Mouse (Mus musculus) limb, embryonic 12.5 days (tissue): Measurements from ENCODE around the gene Zfp771. TPM values are rescaled to one million over a fixed set of nuclear protein-coding genes. Genes with fewer than 3 reads are reported as not detected.

Experiments
- ATAC-seq: fragments of 200-750 bp; cut with Nextera tagmentation; 2 replicates; pipeline ENCODE4 v1.8.0; 2017; ENCODE audit warnings: low read depth, moderate TSS enrichment; ENCODE audit not compliant: insufficient number of reproducible peaks, insufficient read depth, low FRiP score, low TSS enrichment
- H3K27ac ChIP-seq: fragments of 300-500 bp; sonication (generic); 2 replicates; pipeline ENCODE4 v1.5.1; 2016; ENCODE audit warnings: mild to moderate bottlenecking, moderate library complexity
- H3K27me3 ChIP-seq: fragments of 300-500 bp; sonication (generic); 2 replicates; pipeline ENCODE4 v1.6.1; 2016; ENCODE audit warnings: mild to moderate bottlenecking, moderate library complexity
- H3K36me3 ChIP-seq: fragments of 300-500 bp; sonication (generic); 2 replicates; pipeline ENCODE4 v1.6.1; 2016; ENCODE audit warnings: mild to moderate bottlenecking, moderate library complexity
- H3K4me1 ChIP-seq: fragments of 300-500 bp; sonication (generic); replicated peaks from 2 replicates; pipeline ENCODE4 v1.6.1; 2016
- H3K4me2 ChIP-seq: fragments of 300-500 bp; sonication (generic); 2 replicates; pipeline ENCODE4 v1.6.1; 2016; ENCODE audit warnings: mild to moderate bottlenecking, moderate library complexity
- H3K4me3 ChIP-seq: fragments of 300-500 bp; sonication (generic); replicated peaks from 2 replicates; pipeline ENCODE4 v1.5.1; 2016; ENCODE audit warnings: mild to moderate bottlenecking
- H3K9ac ChIP-seq: fragments of 300-500 bp; sonication (generic); replicated peaks from 2 replicates; pipeline ENCODE4 v1.6.1; 2016; ENCODE audit warnings: mild to moderate bottlenecking, moderate library complexity
- H3K9me3 ChIP-seq: fragments of 300-500 bp; sonication (generic); 2 replicates; pipeline ENCODE4 v1.6.1; 2016; ENCODE audit warnings: mild to moderate bottlenecking, moderate library complexity
- WGBS: fragments of 180-500 bp; shearing (Covaris S2); methylation state at CpG from one replicate; pipeline ENCODE4 v1.1.7; 2016; 5-methylcytosine and 5-hydroxymethylcytosine counted together
- polyA plus RNA-seq: library from polyadenylated mRNA; unstranded; fragments of >200 nt; fragmentation: Nextera tagmentation; extraction: Ambion mirVana; gene quantifications from 2 replicates; pipeline ENCODE4 v1.2.1, GENCODE M21; 2016

The Zfp771 gene
- polyA plus RNA-seq, 1 experiment from 2014 or later, result 84.1 TPM

- H3K4me1 ChIP-seq, result peaks cover 22% of the 10 kb centered on the region
- H3K27me3 ChIP-seq, result no peaks in the 10 kb centered on the region
- peak overlapping the region; percentile 77 for H3K9ac ChIP-seq
- H3K4me2 ChIP-seq, result peak overlapping the region; percentile 87
- peak overlapping the region; percentile 92; the same call in 1 of the 2 replicates for H3K27ac ChIP-seq
- H3K4me3 ChIP-seq, result peak overlapping the region; percentile 51
- no peak for ATAC-seq
- peaks cover 40% of the 10 kb centered on the region for H3K36me3 ChIP-seq
- 16% methylated on average over 4 of the region's 4 CpGs for WGBS
- H3K9me3 ChIP-seq, result no peaks in the 10 kb centered on the region
These were observed 10.9 kb downstream of the Zfp771 start for GRCm38 (mm10) chr7:127255008-127255407.

GRCm38 (mm10) chr7:127255965-127256364 is 11.9 kb downstream of the Zfp771 start:
- Histone ChIP-seq H3K36me3 (peaks cover 33% of the 10 kb centered on the region), H3K4me2 (no peak overlapping the region), H3K27me3 (no peaks in the 10 kb centered on the region), H3K9me3 (no peaks in the 10 kb centered on the region), H3K4me1 (peaks cover 23% of the 10 kb centered on the region), H3K27ac (no peak overlapping the region), H3K4me3 (no peak overlapping the region), H3K9ac (no peak overlapping the region)
- no peak for ATAC-seq
- 88% methylated on average over 2 of the region's 2 CpGs for WGBS

- Histone ChIP-seq H3K36me3 (peaks cover 29% of the 10 kb centered on the region), H3K9me3 (no peaks in the 10 kb centered on the region)
- 86% methylated on average over 5 of the region's 5 CpGs for WGBS
These were observed 12.4 kb downstream of the Zfp771 start for GRCm38 (mm10) chr7:127256518-127256917.

GRCm38 (mm10) chr7:127259186-127259905 is 15.3 kb downstream of the Zfp771 start:
- Histone ChIP-seq H3K4me2 (peak overlapping the region; percentile 71), H3K27me3 (no peaks in the 10 kb centered on the region), H3K27ac (no peak overlapping the region), H3K36me3 (peaks cover 23% of the 10 kb centered on the region), H3K9ac (no peak overlapping the region), H3K4me1 (peaks cover 27% of the 10 kb centered on the region), H3K4me3 (peak overlapping the region; percentile 69), H3K9me3 (no peaks in the 10 kb centered on the region)
- ATAC-seq, result no peak
- 78% methylated on average over 8 of the region's 8 CpGs for WGBS

More at GRCm38 (mm10) chr7:127256518-127256917, 12.4 kb downstream of the Zfp771 start:
- H3K4me3 ChIP-seq, result no peak overlapping the region
- no peaks in the 10 kb centered on the region for H3K27me3 ChIP-seq
- H3K27ac ChIP-seq, result no peak overlapping the region
- no peak for ATAC-seq
- peaks cover 27% of the 10 kb centered on the region for H3K4me1 ChIP-seq
- no peak overlapping the region for H3K9ac ChIP-seq
- H3K4me2 ChIP-seq, result no peak overlapping the region

GRCm38 (mm10) chr7:127260309-127261111 is 16.4 kb downstream of the Zfp771 start, which contains the start of gene Dctpp1:
Dctpp1 (minus strand) TSS chr7:127260709.
- H3K27ac ChIP-seq, result 0 out of 2 replicates have a peak within 1 kb of the TSS, but pooled peaks have one; percentile 29
- peak within 1 kb of the TSS; percentile 71 for H3K4me2 ChIP-seq
- peaks cover 23% of the 10 kb centered on the region for H3K36me3 ChIP-seq
- peak; percentile 98 for ATAC-seq
- no peaks in the 10 kb centered on the region for H3K9me3 ChIP-seq
- WGBS, result under 1% methylated on average over 50 of the region's 50 CpGs
- H3K27me3 ChIP-seq, result no peaks in the 10 kb centered on the region
- H3K4me1 ChIP-seq, result peaks cover 18% of the 10 kb centered on the region
- H3K4me3 ChIP-seq, result peak within 1 kb of the TSS; percentile 69
- peak within 1 kb of the TSS; percentile 75 for H3K9ac ChIP-seq

GRCm38 (mm10) chr7:127262218-127262961 is 18.3 kb downstream of the Zfp771 start:
- Histone ChIP-seq H3K27me3 (no peaks in the 10 kb centered on the region), H3K4me1 (peaks cover 18% of the 10 kb centered on the region), H3K36me3 (peaks cover 11% of the 10 kb centered on the region), H3K9ac (no peak overlapping the region), H3K4me3 (no peak overlapping the region), H3K27ac (no peak overlapping the region), H3K4me2 (no peak overlapping the region), H3K9me3 (no peaks in the 10 kb centered on the region)
- ATAC-seq, result no peak
- WGBS, result 85% methylated on average over 10 of the region's 10 CpGs

- peaks cover 7% of the 10 kb centered on the region; the same call in 1 of the 2 replicates for H3K36me3 ChIP-seq
- 86% methylated on average over 3 of the region's 3 CpGs for WGBS
- no peaks in the 10 kb centered on the region for H3K27me3 ChIP-seq
- no peak overlapping the region for H3K4me3 ChIP-seq
- no peak overlapping the region for H3K4me2 ChIP-seq
- ATAC-seq, result no peak
- H3K9ac ChIP-seq, result no peak overlapping the region
- H3K4me1 ChIP-seq, result peaks cover 18% of the 10 kb centered on the region
- peaks cover 5% of the 10 kb centered on the region; the same call in 1 of the 2 replicates for H3K9me3 ChIP-seq
- H3K27ac ChIP-seq, result no peak overlapping the region
These were observed 19.5 kb downstream of the Zfp771 start for GRCm38 (mm10) chr7:127263526-127263925.

- Histone ChIP-seq H3K4me3 (no peak overlapping the region), H3K27ac (no peak overlapping the region), H3K4me2 (no peak overlapping the region), H3K27me3 (no peaks in the 10 kb centered on the region), H3K4me1 (peaks cover 12% of the 10 kb centered on the region), H3K9ac (no peak overlapping the region), H3K9me3 (peaks cover 15% of the 10 kb centered on the region; the same call in 1 of the 2 replicates), H3K36me3 (peaks cover 38% of the 10 kb centered on the region)
- ATAC-seq, result no peak
- WGBS, result 95% methylated on average over 2 of the region's 2 CpGs
These were observed 26.2 kb downstream of the Zfp771 start for GRCm38 (mm10) chr7:127270256-127270655.

GRCm38 (mm10) chr7:127270666-127271065 is 26.6 kb downstream of the Zfp771 start:
- peaks cover 12% of the 10 kb centered on the region for H3K4me1 ChIP-seq
- no peak overlapping the region for H3K4me2 ChIP-seq
- no peak overlapping the region for H3K27ac ChIP-seq
- no peak overlapping the region for H3K9ac ChIP-seq
- no peak overlapping the region for H3K4me3 ChIP-seq
- peaks cover 15% of the 10 kb centered on the region; the same call in 1 of the 2 replicates for H3K9me3 ChIP-seq
- H3K36me3 ChIP-seq, result peaks cover 38% of the 10 kb centered on the region
- H3K27me3 ChIP-seq, result no peaks in the 10 kb centered on the region
- ATAC-seq, result no peak
- 92% methylated on average over 5 of the region's 5 CpGs for WGBS

GRCm38 (mm10) chr7:127271093-127271492 is 27.0 kb downstream of the Zfp771 start:
- WGBS, result 96% methylated on average over 4 of the region's 4 CpGs
- Histone ChIP-seq H3K27me3 (no peaks in the 10 kb centered on the region), H3K4me3 (no peak overlapping the region), H3K27ac (no peak overlapping the region), H3K9ac (no peak overlapping the region), H3K4me1 (peaks cover 12% of the 10 kb centered on the region), H3K9me3 (peaks cover 15% of the 10 kb centered on the region; the same call in 1 of the 2 replicates), H3K4me2 (no peak overlapping the region), H3K36me3 (peaks cover 38% of the 10 kb centered on the region)
- ATAC-seq, result no peak
